Mouse (Mus musculus): ENCODE results near the gene Otogl. TPM values are rescaled to one million over a fixed set of nuclear protein-coding genes. Genes with fewer than 3 reads are reported as not detected.
"Not testable (repeated sequence)": the region's sequence is repeated elsewhere in the genome, so short reads cannot be mapped to it uniquely, and the experiment has no call there.

Otogl gene
- total RNA-seq, 2 experiments from 2014 or later = 0.09 to 0.16 TPM

DNA sequence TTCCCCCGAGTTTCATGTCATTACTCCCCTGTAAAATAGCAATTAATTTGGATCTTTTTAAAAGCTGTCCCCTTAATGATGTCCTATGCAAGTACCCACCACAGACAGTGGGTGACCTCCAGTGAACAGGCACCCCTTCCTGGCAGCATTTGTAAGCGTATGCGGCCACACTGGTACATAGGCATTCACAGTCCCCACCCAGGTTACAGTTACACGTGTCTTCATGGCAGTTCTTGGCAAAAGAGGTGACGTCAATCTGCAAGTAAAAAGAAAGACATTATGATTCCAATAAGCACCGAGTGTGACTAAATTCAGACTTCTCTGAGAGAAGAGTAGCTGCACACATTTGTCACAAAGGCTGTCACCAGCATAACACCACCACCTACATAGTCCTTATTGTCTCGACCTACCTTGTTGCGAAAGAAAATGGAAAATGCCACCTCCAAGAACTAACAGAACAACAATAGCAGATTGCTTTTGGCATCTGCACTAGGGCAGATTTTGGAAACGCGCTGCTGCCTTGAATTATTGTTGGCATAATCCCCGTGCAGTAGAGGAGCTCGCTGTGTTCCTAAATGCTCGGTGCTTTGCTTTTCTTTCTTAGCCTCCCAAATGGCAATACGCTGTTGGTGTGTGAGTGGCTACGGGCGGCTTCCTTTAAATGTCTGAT, 98.0 kb downstream of the Otogl start:
- DNase-seq (ENCODE audit: low spot score in 2 of 2) = peak in 1 of 2 experiments; percentile 5

DNA sequence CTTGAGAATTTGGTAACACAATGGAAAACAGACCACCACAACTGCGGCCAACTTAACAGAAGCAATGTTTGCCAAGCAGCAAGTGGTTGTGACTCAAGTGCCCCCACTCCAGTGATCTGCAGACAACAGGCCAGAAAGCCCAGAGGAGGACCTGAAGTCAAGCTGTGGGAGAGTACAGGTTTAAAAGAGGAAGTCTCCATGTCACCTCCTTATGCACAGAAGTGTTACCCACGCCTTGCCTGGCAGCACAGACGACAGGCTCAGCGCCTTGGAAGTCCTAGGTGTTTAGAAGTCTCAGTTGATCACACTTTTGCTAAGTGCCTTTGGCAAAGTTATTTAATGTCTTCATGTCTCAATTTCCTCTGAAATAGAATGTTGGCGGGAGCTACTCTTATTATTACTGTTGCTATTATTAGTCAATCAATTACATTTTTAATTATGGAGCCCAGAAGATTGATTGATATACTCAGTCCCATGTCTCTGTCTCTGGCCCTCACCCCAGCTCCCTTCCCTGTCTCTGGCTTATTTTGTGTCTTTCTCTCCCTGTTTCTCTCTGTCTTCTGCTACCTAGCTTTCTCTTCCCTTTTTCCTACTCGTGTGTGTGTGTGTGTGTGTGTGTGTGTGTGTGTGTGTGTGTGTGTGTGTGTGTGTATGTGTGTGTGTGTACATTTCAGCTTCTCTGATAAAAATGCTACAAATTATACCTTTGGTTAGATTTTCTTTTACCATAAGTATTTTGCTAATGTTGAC, 101.1 kb downstream of the Otogl start:
- DNase-seq (ENCODE audit: low spot score in 2 of 2) = no peak

DNA sequence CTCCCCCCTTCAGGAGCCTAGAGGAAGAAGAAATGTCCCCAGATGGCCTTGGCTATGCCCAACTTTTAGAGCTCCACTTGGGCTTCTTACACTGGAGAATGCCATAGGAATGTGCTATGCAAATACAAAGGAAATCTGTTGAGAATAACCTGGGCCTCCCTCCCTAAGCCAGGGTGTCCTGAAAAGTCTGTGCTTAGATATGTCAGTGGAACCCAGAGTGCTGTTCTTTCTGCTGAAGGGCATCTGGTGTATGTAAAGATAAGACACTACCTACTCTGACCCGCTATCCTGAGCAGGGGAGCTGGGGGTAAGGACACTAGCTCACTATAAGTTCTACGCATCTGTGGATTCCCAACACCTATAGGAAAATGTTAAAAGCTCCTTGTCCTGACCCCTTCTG, 106.7 kb downstream of the Otogl start:
- DNase-seq (ENCODE audit: low spot score in 2 of 2) = no peak

DNA sequence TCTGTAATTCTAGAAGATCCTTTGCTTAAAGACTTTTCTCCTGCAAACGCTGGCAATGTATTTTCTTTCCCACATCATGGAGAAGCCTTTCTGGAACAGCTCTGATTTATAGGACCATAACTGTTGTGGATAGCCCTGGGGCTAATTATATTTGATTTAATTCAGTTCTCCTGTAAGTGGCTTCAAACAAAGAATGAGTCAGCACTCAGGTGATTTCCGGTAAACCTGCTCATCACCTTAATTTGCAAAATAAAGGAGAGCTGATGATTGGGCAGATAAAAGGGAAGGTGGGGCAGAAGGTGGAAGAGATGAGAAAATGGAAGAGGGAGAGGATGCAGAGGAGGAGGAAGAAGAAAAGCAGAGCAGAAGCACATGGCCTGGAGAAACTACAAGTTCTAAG, 107.6 kb downstream of the Otogl start:
- not testable (repeated sequence) for DNase-seq (ENCODE audit: low spot score in 2 of 2)

DNA sequence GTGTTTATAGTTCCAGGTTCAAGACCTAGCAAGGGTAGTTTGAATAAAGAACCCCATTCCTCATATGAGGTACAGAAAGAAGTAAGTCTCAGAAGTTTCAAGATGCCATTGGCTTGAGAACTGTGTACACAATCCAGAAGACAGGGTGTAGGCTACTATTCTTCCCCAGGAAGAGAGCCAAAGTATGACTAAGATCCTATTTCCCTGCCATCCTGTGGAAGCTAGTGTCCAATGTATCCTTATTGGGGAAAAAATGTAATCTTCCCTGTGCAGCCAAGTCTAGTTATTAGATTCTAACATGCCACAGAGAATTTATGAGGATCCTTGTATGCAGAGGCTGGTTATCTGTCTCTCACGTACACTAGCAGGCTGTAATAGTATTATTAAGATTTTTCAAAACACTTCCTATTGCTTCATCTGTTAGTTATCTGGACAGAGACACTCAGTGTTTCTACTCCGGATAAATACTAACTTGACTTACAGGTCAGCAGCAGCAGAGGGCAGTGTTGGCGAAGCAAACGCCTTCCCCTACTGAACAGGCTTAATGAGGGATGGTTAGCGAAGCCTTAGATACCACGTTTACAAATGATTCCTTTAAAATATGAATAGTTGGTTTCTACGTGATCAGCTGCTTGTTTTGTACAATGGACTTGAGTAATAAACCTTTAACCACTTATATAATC, 112.1 kb downstream of the Otogl start:
- peak; percentile 53 to 59 for DNase-seq (ENCODE audit: low spot score in 2 of 2)

DNA sequence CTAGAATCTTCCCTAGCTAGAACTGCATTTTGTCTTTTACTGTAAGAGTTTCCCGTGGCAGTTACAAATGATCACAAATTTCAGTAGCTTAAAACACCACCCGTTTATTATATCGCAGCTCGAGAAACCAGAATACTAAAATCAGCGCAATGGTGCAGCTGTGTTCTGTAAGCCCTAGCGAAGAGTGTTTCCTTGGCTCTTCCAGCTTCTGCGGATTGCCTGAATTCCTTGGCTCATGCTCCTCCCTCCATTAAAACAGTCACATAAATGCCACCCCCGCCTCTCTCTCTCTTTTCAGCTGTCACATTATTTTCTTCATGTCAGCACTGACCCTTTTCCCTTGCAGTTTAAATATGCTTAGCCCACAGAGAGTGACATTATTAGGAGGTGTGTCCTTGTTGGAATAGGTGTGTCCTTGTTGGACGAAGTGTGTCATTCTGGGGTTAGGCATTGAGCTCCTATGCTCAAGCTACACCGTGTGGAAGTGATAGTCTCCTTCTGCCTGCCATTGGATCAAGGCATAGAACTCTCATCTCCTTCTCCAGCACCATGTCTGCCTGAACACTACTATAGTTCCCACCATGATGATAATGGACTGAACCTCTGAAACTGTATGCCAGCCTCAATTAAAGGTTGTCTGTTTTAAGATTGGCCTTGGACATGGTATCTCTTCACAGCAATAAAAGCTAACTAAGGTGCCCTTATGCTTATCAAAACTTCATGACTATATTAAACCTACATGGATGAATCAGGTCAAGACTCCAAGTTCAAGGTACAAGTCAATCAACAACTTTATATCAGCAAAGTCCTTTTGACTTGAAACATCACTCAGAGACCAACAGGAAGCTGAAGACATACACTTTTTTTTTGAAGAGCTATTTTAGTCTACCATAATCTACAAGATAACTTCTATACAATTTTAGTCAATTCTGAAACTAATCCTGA, 116.8 kb downstream of the Otogl start:
- no peak for DNase-seq (ENCODE audit: low spot score in 2 of 2)

DNA sequence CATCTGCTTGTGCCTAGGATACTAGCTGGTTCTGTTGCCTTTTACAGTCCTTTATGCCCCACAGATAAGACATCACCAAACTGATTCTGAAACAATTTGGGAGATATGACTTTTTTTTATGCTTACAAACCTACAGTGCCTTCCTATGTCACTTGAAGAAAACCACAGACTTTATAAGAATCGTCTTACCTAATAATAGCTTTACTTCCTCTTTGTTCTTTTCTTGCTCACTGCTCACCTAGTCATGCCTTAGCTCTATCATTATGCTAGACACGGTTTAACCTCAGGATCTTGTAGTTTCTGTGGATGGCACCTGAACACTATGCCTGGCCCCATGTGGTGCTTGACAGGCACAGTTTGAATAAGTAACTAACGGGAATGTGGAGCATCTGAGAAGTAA, 119.4 kb downstream of the Otogl start:
- no peak for DNase-seq (ENCODE audit: low spot score in 2 of 2)

DNA sequence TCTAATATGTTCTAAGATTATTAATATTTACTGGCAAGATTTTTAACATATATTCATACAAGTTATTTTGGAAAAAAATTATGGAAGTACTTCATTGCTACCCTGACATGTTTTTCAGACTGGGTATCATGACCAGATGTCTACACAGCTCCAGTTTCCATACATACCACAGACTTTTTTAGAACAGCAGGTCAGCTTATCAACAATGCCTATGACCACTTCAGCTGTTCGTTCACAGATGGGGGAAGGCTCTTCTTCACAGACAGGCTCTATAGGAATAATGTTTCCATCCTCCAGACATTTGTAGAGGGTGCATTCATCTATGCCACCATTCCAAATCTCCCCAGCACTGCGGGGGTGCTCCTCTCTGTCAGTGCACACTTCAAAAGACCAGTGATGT, 132.4 kb downstream of the Otogl start:
- no peak for DNase-seq (ENCODE audit: low spot score in 2 of 2)

DNA sequence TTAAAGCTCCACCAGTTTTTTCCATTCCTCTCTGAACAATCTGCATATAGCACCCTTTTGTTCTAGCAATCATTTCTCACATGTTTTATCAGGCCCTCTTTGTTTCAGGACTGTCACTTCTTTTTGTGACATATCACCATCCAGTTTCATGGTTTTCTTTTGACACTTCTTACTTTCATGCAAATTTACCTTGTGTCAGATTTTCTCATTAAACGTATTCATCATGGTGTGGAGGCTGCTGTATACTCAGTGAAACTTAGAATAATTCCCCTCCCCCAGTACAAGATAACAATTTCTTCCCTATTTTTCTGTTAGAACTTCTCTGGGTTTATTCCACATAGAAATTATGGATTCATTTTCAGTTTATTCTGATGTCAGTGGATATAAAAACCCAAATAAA, 152.3 kb downstream of the Otogl start:
- no peak for DNase-seq (ENCODE audit: low spot score in 2 of 2)

DNA sequence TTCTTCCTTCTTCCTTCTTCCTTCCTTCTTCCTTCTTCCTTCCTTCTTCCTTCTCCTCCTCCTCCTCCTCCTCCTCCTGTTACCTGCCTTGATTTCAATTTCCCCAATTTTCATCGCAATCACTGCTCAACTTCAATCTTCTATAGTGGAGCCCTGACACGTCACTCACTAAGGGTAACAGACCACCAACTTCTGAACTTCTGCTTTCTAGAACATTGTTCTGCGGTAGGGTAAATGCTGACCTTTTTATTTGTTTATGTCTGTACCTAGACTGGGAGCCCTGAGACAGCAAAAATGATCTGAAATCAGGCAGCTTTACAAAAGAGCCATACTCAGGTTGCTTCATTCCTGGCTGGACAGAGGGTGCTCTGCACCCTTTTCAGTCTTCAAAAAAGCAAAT, 158.5 kb downstream of the Otogl start:
- DNase-seq (ENCODE audit: low spot score in 2 of 2) = no peak

DNA sequence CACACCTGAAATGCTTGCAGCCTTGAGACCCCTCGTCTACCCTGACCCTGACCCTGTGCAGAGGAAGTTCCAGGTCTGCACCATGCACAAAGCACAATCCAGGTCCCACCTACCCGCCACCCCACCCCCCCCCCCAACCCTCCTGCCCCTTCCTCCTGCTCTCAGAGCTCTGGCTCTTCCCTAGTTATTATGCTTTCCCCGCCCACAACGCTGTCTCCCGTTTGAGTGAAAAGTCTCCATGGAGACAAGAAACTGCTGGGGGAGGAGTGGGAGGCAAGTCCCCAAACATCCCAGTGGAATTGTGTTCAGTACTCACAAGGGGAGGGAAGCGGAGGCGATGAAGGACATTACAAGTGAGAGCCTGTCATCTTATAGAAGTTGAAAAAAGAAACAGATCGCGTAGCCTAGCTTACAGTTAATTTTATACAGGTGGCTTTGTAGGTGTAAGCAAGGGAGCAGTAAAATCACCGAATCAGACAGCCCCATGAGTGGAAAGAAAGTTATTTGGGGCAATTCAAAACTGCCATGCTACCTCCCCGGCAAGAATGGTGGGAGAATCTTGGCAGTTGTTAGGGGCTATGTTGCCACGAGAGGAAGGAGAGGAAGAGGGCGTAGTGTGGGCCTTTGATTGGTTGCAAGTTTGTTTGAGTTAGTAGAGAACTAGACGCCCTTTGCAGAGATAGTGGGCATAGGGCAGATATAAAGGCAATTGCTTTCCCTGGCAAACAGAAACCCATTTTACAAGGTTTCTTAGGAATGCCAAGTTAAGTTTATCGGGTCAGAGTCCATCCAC, 159.4 kb downstream of the Otogl start:
- peak; percentile 69 to 83 for DNase-seq (ENCODE audit: low spot score in 2 of 2)

DNA sequence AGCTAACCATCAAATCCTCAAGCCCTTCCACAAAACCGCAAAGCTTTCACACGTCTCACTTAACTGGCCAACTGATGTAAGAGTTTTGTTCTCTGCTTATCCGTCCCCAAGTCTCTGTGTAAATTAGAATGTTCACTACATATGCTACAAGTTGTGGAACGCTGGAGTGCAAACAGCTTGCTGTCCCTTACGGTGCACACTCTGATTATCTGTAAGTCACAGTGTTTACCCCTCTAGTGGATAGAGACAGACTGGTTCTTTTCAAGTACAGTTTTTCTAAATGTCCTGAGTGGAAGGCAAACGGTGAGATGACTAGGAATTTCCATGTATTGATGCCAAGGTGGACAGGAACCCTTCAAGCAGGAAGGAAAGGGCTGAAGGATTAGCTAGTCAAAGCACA, 160.0 kb downstream of the Otogl start:
- DNase-seq (ENCODE audit: low spot score in 2 of 2) = no peak

DNA sequence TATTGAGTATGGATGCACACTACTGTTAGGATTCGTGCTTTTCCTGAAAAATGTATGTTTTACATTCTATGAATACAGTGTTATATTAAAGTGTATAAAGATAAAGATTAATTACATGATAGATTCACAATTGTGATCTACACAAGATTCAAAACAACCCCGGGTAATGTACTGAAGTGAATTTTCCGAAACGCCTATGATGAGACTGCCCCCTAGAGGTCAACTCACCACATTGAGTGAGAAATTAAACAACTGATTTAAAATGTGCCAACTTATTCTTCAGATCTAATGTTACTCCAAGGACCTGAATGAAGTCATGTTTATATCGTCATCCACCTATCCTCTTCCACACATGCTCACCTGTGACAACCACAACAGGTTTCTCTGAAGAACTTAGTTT, 164.4 kb downstream of the Otogl start:
- DNase-seq (ENCODE audit: low spot score in 2 of 2) = peak; percentile 34 to 36

DNA sequence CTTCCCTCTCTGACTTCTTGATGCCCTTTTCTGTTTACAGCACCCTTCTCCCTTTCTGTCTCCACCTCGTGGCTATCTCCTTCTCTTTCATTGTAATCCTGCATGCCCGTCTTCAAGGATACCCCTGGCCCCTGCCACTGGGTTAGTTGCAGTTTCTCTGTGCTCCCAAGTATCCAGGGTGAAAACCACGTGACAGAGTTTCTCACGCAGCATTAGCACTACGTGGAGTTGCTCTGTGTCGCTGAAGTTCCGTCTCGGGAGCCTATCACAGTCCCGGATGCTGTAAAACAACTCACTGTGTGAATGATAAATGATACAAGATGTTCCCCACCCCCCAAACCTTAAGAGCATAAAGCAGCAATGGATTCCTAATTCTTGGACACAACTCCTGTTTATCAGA, 165.2 kb downstream of the Otogl start:
- DNase-seq (ENCODE audit: low spot score in 2 of 2) = no peak

DNA sequence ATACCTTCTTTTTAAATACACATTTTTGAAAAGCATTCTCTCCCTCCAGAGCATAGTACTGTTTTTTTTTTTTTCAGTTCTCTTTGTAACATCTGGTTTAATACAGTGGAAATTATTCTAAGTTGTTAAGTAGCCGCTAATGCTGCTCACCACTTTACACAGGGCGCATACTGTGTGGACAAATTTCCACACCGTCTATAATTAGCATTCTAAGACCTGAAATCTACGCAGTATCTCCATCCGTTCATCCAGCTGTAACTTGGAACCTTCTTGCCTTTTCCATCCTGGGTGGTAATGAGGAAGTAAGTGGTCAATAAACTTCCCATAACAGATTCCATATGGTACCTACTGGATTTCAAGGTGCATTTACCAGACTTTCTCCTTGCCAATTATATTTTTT, 172.1 kb downstream of the Otogl start:
- DNase-seq (ENCODE audit: low spot score in 2 of 2) = no peak

DNA sequence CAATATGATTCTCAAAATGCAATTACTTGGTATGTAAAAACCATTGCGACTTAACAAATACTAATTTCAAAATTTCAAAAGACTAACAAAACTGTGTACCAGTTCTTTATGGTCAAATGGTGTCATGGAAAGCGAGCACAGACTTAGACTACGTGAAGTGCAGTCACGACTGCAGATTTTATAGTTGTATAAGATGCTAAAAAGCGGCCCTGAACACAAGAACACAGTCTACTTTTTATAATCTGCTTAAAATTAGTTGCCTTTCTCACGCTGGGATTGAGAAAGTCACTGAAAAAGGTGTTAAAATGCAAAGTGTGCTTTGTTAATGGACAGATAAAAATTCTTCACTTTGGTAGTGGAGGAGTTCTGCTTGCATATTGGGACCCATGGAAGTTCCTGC, 174.2 kb downstream of the Otogl start:
- no peak for DNase-seq (ENCODE audit: low spot score in 2 of 2)

DNA sequence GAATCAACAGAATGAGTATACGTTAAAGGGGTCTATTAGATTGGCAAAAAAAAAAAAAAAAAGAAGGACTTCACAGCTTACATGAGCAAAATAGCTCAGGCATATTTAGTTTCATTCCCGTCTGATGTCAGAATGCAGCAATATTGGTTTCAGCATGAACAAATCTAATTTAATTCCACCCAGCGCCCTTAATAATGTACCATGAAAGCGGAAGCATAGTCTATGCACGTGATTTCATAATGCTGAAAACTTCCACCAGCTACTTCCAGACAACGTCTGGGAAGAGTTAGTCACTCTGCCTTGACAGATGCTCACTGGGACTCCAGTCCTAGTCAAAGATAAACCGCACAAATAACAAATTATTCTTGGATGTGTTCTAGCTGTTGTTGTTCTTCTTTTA, 176.5 kb downstream of the Otogl start:
- DNase-seq (ENCODE audit: low spot score in 2 of 2) = no peak

DNA sequence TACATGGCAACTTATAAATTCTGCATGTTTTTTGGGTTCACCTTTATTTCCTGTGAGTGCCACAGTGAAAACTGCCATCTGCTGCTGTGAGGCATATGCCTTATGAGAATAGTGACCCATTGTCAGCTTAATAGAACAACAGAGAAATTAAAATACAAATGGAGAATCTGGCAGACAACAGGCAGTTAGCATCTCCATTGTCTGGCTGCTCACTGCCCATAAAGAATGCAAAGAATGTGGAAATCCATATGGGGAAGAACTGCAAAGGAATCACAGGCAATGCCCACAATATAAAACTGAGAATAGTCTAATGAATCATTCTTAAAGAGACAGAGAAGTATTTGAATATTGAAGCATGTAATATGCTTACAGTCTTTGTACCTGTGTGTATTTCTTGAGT, 177.6 kb downstream of the Otogl start:
- no peak for DNase-seq (ENCODE audit: low spot score in 2 of 2)

DNA sequence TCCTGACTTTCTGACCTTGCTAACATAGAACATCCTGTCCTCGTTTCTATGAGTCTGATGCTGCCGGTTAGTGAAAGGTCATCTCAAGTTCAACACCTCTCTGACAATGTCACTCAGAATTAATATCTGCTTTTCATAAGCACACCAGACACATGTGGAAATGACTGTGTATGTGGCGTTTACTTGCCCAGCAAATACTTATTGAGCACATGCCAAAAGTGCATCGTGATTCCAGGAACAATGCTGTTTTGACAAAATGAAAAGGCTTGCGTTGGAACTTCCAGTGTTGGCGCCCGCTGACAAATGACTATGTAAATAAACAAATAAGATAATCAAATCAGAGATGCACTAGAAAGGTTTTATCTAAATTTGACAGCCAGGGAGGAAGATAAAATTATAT, 186.3 kb downstream of the Otogl start:
- DNase-seq (ENCODE audit: low spot score in 2 of 2) = no peak

DNA sequence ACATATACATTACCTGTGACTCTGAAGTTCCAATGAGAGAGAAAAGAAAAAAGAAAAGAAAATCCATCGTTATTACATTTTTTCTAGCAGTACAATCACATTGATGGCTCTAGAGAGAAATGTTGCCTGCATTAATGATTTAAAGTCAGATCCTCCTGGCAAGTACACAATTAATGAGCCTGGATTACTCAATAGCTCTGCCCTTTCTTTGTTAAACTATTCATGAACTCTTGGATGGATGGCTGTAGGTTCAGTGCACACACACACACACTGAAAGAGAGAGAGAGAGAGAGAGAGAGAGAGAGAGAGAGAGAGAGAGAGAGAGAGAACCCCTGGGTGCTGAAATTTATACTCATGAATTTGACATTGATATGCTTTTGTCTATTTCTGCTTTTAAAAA, 192.1 kb downstream of the Otogl start, which contains the start of gene Ptprq:
Gene Ptprq, minus strand, starts transcription at position 246 of the 400 bp plus-strand sequence.
- no peak for DNase-seq (ENCODE audit: low spot score in 2 of 2)
